Mouse (Mus musculus) bone marrow macrophage, adult 2 months (primary cell): Measurements from ENCODE around the gene Gm20503. TPM values are rescaled to one million over a fixed set of nuclear protein-coding genes. Genes with fewer than 3 reads are reported as not detected.

Experiments
- H3K27ac ChIP-seq: 2 replicates; pipeline ENCODE4 v1.5.1; 2012; ENCODE audit warnings: low read depth, low read length; ENCODE audit not compliant: insufficient read depth
- H3K4me1 ChIP-seq: 2 replicates; pipeline ENCODE4 v1.6.1; 2012; ENCODE audit warnings: low read length; ENCODE audit not compliant: control insufficient read depth, insufficient read depth
- H3K4me3 ChIP-seq: 2 replicates; pipeline ENCODE4 v1.5.1; 2012; ENCODE audit warnings: mild to moderate bottlenecking, low read length, moderate library complexity; ENCODE audit not compliant: insufficient read depth
- CTCF ChIP-seq: IDR thresholded peaks from 2 replicates; pipeline ENCODE4 v1.5.1; 2012; ENCODE audit warnings: low read depth, mild to moderate bottlenecking, low read length, moderate library complexity
- POLR2A ChIP-seq: IDR thresholded peaks from 2 replicates; pipeline ENCODE4 v1.6.1; 2012; ENCODE audit warnings: mild to moderate bottlenecking, low read depth, low read length, borderline replicate concordance
- polyA plus RNA-seq: library from polyadenylated mRNA; stranded (reverse); fragments of >200 nt; gene quantifications from 2 replicates; pipeline ENCODE4 v1.2.4, GENCODE M21; 2012; ENCODE audit not compliant: missing spikeins, insufficient read depth, insufficient read length

The Gm20503 gene
- polyA plus RNA-seq, 1 experiment = not detected

GRCm38 (mm10) chr4:59003806-59004200 is 793 bp downstream of the Gm20503 start:
- Histone ChIP-seq H3K4me1 (peaks cover 30% of the 10 kb centered on the region), H3K4me3 (peak overlapping the region; percentile 72), H3K27ac (no peak overlapping the region)
- TF ChIP-seq CTCF (no peak), POLR2A (no peak)

GRCm38 (mm10) chr4:59006211-59006610 is 3.2 kb downstream of the Gm20503 start:
- Histone ChIP-seq H3K4me1 (peaks cover 38% of the 10 kb centered on the region), H3K4me3 (no peak overlapping the region), H3K27ac (no peak overlapping the region)
- TF ChIP-seq CTCF = no peak
- TF ChIP-seq POLR2A = no peak

GRCm38 (mm10) chr4:59007016-59007415 is 4.0 kb downstream of the Gm20503 start:
- TF ChIP-seq POLR2A (no peak), CTCF (no peak)
- H3K27ac ChIP-seq = no peak overlapping the region
- H3K4me3 ChIP-seq = no peak overlapping the region
- H3K4me1 ChIP-seq = peaks cover 38% of the 10 kb centered on the region

GRCm38 (mm10) chr4:59007974-59008373 is 5.0 kb downstream of the Gm20503 start:
- Histone ChIP-seq H3K4me3 (no peak overlapping the region), H3K4me1 (peaks cover 38% of the 10 kb centered on the region), H3K27ac (no peak overlapping the region)
- no peak for TF ChIP-seq CTCF
- TF ChIP-seq POLR2A = no peak

- H3K4me1 ChIP-seq = peaks cover 38% of the 10 kb centered on the region
Measured at GRCm38 (mm10) chr4:59009186-59009585, 6.2 kb downstream of the Gm20503 start.

GRCm38 (mm10) chr4:59009696-59010095 is 6.7 kb downstream of the Gm20503 start:
- Histone ChIP-seq H3K27ac (no peak overlapping the region), H3K4me3 (no peak overlapping the region), H3K4me1 (peaks cover 35% of the 10 kb centered on the region)
- TF ChIP-seq POLR2A (no peak), CTCF (no peak)

More at GRCm38 (mm10) chr4:59009186-59009585, 6.2 kb downstream of the Gm20503 start:
- TF ChIP-seq POLR2A (no peak), CTCF (no peak)
- Histone ChIP-seq H3K27ac (no peak overlapping the region), H3K4me3 (no peak overlapping the region)

GRCm38 (mm10) chr4:59011446-59011845 is 8.4 kb downstream of the Gm20503 start:
- no peak for TF ChIP-seq POLR2A
- TF ChIP-seq CTCF = no peak
- H3K4me3 ChIP-seq = no peak overlapping the region
- no peak overlapping the region for H3K27ac ChIP-seq
- H3K4me1 ChIP-seq = peaks cover 19% of the 10 kb centered on the region

- TF ChIP-seq POLR2A = no peak
- no peak for TF ChIP-seq CTCF
- Histone ChIP-seq H3K27ac (no peak overlapping the region), H3K4me1 (no peaks in the 10 kb centered on the region), H3K4me3 (no peak overlapping the region)
Measured at GRCm38 (mm10) chr4:59015181-59015580, 12.2 kb downstream of the Gm20503 start.

- H3K4me3 ChIP-seq = no peak overlapping the region
- TF ChIP-seq CTCF = no peak
- no peak for TF ChIP-seq POLR2A
- no peaks in the 10 kb centered on the region for H3K4me1 ChIP-seq
- H3K27ac ChIP-seq = no peak overlapping the region
Measured at GRCm38 (mm10) chr4:59016922-59017321, 13.9 kb downstream of the Gm20503 start.

- peaks cover 11% of the 10 kb centered on the region for H3K4me1 ChIP-seq
- TF ChIP-seq CTCF (no peak), POLR2A (no peak)
- H3K27ac ChIP-seq = no peak overlapping the region
- H3K4me3 ChIP-seq = peak overlapping the region; percentile 74
Measured at GRCm38 (mm10) chr4:59034325-59034917, 31.4 kb downstream of the Gm20503 start.
